Mouse (Mus musculus) megakaryocyte, embryonic 14.5 days (primary cell): ENCODE results near the gene Hexim2.

ENCODE experiments used
- FLI1 ChIP-seq: IDR thresholded peaks from 2 replicates; pipeline ENCODE4 v1.6.1; 2012; ENCODE audit warnings: low read length, inconsistent platforms, mixed read lengths
- GATA1 ChIP-seq: IDR thresholded peaks from 3 replicates; pipeline ENCODE4 v1.6.1; 2012; ENCODE audit warnings: mixed read lengths, low read length, inconsistent platforms, borderline replicate concordance

- no peak for TF ChIP-seq GATA1
- no peak for TF ChIP-seq FLI1
Measured at GRCm38 (mm10) chr11:103149771-103150170, 17.5 kb downstream of the Hexim2 start.
